Mouse (Mus musculus) spleen, postnatal 4 days (tissue): ENCODE measurements around the gene Gtf2h4.

Experiments
- DNase-seq, 2 experiments: peaks; one replicate each; pipeline ENCODE4 v3.0.0; 2022; ENCODE audit warnings: low spot score in 2 of 2

The Gtf2h4 gene

GRCm38 (mm10) chr17:35673416-35674035 lies at the start of gene Gtf2h4:
Gene Gtf2h4, minus strand, starts transcription at chr17:35673739.
- DNase-seq, result peak; percentile 83 to 86

- no peak for DNase-seq
Observed at GRCm38 (mm10) chr17:35721676-35722075, 48.1 kb upstream of the Gtf2h4 start.

GRCm38 (mm10) chr17:35720340-35720727 lies 46.8 kb upstream of the Gtf2h4 start:
- DNase-seq, result no peak

GRCm38 (mm10) chr17:35719616-35720339 lies 46.2 kb upstream of the Gtf2h4 start:
- no peak for DNase-seq

- no peak for DNase-seq
Observed at GRCm38 (mm10) chr17:35717080-35717479, 43.5 kb upstream of the Gtf2h4 start.

- DNase-seq, result no peak
Observed at GRCm38 (mm10) chr17:35716114-35716513, 42.6 kb upstream of the Gtf2h4 start.

- DNase-seq, result no peak
Observed at GRCm38 (mm10) chr17:35710705-35711347, 37.3 kb upstream of the Gtf2h4 start.

- DNase-seq, result no peak
Observed at GRCm38 (mm10) chr17:35708611-35709010, 35.1 kb upstream of the Gtf2h4 start.

- DNase-seq, result no peak
Observed at GRCm38 (mm10) chr17:35707929-35708328, 34.4 kb upstream of the Gtf2h4 start.

GRCm38 (mm10) chr17:35705836-35706235 lies 32.3 kb upstream of the Gtf2h4 start:
- peak in 1 of 2 experiments; percentile 70 for DNase-seq

GRCm38 (mm10) chr17:35704621-35705464 lies 31.3 kb upstream of the Gtf2h4 start, which contains the start of gene Ddr1:
Gene Ddr1, minus strand, starts transcription at chr17:35704621.
- no peak for DNase-seq

- DNase-seq, result no peak
Observed at GRCm38 (mm10) chr17:35703751-35704271, 30.3 kb upstream of the Gtf2h4 start.

- DNase-seq, result no peak
Observed at GRCm38 (mm10) chr17:35703065-35703464, 29.5 kb upstream of the Gtf2h4 start.

GRCm38 (mm10) chr17:35702605-35703004 lies 29.1 kb upstream of the Gtf2h4 start:
- DNase-seq, result no peak

GRCm38 (mm10) chr17:35701978-35702461 lies 28.5 kb upstream of the Gtf2h4 start:
- DNase-seq, result no peak

- DNase-seq, result no peak
Observed at GRCm38 (mm10) chr17:35701203-35701977, 27.9 kb upstream of the Gtf2h4 start.

- peak; percentile 40 to 69 for DNase-seq
Observed at GRCm38 (mm10) chr17:35700371-35700961, 26.9 kb upstream of the Gtf2h4 start.

GRCm38 (mm10) chr17:35699919-35700318 lies 26.4 kb upstream of the Gtf2h4 start:
- peak in 1 of 2 experiments; percentile 66 for DNase-seq

- DNase-seq, result no peak
Observed at GRCm38 (mm10) chr17:35698501-35698883, 25.0 kb upstream of the Gtf2h4 start.
